Mouse (Mus musculus) spleen, postnatal 14 days (tissue): ENCODE measurements around the gene Tspyl3.
"Not testable (repeated sequence)": the region's sequence is repeated elsewhere in the genome, so short reads cannot be mapped to it uniquely, and the experiment has no call there.

Experiments used
- DNase-seq, 2 experiments: peaks; one replicate each; pipeline ENCODE4 v3.0.0; 2021 to 2022; ENCODE audit warnings: low spot score in 2 of 2

The Tspyl3 gene

DNA sequence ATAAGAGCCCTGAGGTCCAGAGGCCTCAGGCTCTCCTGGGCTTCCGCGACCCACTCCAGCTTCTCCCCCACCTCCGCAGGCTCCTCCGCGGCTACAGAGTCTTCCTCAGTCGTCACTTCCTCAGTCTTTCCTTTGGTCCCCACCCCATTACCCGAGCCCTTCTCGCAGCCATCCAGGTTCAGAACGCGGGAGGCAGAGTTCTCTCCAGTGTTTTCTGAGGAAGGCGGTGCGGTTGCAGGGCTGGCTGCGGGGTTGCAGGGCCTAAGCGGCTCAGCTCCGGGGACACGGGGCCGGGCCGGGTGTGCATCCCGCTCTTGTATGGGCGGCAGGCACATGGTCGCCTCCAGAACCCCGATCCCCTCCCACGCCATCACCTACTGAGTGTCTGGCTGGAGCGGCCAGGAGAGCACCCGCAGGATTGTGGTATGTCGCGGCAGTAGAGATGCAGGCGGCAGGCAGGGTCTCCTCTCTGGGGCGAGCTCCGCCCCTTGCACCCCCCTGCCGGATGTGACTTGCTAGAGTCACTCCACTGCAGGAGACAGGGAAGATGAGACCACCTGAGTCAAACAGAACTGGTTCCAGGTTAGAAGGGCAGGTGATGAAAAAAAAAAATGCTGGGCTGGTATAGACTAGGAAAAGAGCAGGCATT lies at the start of gene Tspyl3:
TSS of gene Tspyl3 (minus strand) at position 496 of the 649 bp plus-strand sequence.
- DNase-seq = peak in 1 of 2 experiments; percentile 34

DNA sequence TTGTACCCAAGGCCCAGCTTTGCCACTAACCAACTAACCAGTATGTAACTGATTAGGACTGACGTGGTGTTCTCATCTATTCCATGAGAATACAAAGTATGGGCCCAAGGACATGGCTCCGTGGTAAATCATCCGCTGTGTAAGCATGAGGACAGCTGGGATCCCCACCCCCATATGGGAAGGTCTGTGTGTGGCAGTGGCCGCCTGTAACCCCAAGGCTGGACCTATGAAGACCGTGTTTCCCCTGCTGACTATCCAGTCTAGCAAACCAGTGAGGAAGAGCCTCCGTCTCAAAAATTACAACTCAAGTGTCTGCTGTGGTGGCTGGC lies 49.6 kb upstream of the Tspyl3 start:
- no peak for DNase-seq

DNA sequence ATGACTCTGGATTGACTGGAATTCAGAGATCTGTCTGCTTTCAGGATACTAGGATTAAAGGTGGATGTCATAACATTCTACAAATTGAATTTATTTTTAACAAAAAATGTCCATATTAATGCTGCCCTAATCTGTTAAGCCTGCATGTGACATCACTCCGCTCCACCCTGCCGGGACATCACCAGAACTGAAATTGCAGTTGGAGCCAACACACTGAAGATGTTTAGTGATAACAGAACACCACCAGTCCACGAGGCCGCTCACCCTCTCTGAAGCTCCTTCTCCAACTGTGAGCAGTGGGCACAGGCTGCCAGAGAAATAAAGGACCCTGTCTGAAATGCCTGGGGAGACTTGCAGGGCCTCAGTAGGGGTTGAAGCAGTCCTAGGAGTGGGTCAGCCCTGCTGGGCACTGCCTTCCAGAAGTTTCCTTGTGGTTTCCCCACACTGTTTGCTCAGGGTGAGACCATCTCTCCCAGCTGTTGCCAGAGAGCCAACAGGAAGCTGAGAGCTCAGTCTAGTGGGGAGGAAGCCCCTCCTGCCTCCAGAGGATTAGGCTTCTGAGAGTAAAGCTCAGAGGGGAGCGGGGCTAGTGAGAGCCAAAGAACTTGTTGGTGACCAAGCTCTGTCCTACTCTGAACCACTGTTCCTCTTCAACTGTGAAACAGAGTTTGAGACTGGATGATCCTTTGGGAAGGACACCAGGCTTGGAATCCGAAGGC lies 49.1 kb upstream of the Tspyl3 start:
- DNase-seq = not testable (repeated sequence)

DNA sequence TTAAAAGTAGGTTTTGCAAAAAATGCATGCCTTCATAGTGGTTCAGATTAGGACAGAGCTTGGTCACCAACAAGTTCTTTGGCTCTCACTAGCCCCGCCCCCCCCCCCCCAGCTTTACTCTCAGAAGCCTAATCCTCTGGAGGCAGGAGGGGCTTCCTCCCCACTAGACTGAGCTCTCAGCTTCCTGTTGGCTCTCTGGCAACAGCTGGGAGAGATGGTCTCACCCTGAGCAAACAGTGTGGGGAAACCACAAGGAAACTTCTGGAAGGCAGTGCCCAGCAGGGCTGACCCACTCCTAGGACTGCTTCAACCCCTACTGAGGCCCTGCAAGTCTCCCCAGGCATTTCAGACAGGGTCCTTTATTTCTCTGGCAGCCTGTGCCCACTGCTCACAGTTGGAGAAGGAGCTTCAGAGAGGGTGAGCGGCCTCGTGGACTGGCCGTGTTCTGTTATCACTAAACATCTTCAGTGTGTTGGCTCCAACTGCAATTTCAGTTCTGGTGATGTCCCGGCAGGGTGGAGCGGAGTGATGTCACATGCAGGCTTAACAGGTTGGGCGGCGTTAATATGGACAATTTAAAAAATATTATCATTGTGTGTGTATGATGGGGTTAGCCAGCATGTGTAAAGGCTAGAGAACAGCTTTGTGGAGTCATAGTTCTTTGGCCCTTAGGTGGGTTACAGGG lies 45.1 kb upstream of the Tspyl3 start:
- DNase-seq = not testable (repeated sequence)

DNA sequence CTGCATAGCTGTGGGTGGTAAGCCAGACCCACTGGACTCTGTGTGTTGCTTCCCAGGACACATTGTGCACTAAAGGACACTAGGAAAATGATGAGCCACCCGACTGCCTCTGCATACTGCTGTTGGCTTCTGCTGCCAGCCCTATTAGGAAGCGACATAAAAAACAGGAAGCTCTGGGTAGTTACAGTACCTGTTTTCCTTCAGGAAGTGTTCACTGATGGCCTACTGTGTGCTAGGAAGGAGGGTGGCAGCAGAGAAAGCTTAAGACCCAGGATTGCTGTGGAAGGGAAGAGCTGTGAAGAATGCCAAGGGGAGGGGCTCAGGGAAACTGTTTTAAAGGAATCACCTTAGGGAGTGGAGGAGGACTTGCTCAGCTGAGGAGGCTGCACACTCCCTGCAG lies 42.1 kb upstream of the Tspyl3 start:
- DNase-seq = no peak

DNA sequence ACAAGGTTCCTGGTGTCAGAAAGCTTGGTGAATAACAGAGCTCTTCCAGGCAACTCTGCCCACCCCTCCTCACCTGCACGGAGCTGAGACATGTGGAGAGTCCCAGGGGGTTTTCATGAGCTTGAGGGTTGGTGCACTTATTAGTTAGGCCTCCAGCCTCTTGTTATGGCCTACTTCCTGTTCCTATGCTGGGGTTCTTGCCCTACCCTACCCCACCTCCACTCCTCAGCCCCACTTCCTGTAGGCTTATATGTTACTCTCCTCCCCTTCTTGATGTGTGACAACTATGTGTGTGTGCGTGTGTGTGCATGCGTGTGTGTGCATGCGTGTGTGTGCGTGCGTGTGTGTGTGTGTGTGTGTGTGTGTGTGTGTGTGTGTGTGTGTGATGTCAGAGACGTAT lies 37.8 kb upstream of the Tspyl3 start:
- peak in 1 of 2 experiments; percentile 18 for DNase-seq

DNA sequence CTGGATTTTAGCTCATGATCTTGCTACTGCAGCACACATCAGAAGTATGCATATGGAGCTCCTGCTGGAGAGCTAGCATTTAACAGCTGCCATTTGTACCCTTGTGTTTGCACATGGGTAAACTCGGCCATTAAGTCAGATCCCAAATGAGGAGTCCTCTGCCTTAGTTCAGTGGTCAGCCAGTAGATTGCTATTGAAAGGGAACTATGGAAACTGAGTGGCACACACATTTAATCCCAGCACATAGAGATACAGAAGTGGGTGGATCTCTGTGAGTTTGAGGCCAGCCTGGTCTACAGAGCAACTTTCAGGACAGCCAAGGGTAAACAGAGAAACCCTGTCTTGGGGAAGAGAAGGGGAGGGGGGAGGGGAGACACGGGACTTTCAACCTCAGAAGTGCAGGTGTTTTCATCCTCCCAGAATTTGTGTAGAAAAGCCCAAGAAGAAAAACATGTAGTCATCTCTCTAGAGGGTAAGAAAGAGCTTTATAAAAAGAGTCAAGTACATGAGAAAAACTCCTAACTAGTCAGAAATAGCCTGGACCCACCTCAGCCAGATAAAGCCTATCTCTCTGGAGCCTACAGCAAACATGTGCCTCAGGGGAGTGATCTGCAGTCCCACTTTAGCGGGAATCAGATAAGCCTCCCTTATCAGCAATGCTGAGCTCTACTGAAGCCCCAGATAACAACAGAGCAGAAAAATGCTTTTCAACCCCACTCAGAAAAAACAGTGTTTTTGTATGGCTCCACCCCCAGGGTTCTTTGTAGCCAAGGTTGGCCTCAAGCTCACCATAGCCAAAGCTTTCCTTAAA lies 34.8 kb upstream of the Tspyl3 start:
- DNase-seq = no peak

DNA sequence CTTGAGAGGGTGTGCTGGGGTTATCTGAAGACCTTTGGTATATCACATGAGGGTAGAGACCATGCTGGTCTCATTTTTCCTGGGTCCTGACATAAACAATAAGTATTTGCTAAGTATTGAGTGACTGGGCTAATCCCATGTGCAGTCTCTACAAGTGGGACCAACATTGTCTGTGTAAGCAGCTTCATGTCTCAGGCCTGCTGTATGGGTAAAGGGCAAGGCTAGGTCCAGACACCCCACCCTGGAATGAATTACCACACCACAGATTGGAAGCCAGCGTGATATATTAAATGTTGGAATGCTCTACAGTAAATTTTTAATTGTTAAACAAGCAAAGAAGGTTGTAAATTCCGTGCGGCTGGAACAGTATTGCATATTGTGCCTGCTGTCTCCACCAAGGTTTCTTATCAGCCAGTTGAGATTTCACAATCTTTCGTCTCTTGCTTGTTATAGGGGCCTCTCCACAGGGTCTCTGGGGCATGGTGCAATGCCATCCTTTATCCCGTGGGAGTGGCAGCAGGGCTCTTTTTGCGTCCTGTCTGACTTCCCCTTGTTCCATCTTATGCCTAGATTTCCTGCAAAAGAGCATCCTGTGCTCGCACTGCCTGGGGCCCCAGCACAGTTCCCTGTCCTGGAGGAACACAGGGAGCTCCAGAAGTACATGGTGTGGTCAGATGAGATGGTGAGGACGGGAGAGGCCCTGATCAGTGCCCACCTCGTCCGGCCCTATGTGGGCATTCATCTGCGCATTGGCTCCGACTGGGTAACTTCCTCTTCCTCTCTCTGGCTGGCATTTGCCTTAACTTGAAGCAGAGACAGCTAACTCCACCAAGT lies 34.0 kb upstream of the Tspyl3 start:
- no peak for DNase-seq

DNA sequence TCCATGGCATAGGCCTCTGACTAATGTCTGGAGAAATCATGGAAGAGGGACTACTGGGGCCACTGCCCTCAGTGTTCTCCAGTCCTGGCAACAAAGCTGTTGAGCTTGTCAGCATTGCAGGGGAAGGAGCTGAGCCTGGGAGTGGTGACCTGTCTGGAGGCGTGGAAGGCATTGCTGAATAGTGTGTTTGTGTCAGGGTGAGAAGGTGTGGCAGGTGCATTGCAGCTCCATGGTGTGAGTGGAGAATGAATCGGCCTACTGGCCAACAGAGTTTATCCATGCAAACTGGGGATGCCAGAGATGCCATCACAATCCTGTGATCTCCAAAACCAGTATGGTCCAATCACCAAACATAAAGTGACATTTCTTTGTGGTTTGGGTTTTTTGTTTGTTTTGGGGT lies 31.4 kb upstream of the Tspyl3 start:
- DNase-seq = no peak

DNA sequence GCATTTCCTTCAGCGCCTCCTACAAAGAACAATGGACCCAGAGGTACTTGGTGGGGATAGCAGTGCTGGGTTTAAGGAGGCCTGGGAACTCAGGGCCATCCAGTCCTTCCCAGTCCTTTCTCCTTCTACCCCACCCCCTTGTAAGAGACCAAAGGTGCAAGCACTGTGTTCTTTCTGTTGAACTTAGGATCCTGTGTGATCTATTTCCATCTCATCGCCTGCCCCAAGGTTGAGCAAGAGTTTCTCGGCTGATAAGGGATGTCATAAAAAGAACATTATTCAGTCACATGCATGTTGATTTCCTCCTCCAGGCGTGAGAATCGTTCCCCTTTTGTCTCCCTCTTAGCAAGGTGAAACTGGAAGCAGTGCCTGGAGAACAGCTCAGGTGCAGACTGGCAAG lies 24.5 kb upstream of the Tspyl3 start:
- DNase-seq = no peak

DNA sequence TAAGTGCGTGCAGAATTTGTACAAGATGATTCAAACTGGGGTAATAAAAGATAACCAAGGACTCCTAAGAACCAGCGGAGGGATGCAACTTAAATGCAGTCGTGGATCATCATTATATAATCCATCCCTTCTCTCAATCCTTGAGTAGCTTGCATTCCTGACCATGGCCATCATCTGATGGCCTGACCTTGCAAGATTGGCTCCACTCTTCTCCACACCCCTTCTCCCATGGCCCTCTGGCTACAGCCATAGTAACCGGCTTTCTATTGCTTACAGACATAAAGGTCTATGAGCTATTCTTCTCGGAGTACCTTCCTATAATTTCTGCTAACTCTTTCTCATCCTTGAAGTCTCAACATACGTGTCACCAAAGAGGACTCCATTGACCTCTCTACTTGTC lies 16.9 kb upstream of the Tspyl3 start:
- DNase-seq = no peak

DNA sequence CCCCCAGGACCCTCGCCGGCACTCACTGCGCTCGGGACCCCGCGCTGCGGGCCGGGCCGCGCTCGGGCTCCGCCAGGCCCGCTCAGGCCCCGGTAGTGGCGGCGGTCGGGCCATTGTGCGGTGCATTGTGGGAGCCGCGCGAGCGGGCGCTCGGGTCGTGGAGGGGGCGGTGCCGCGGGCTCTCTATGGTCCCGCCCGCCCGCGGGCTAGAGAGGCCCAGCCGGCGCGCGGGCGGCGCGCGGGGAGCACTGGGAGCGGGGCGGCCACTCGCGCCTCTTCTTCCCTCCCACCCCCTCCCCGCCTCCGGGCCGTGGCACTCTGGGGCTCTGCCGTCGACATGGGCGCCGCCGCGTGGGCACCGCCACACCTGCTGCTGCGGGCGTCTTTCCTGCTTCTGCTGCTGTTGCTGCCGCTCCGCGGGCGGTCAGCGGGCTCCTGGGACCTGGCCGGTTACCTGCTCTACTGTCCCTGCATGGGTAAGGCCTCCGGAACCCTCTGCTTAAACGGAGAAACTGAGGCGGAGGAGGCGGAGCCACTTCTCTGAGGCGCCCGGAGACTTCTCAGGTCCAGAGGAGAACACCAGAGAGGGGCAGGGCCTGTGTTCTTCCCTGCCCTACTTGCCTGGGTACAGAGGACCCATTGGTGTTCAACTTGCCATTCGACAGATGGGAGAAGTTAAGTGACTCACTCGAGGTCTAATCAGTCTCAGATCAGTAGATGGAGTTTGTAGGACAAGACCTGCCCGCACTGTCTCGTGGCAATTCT lies 16.2 kb upstream of the Tspyl3 start, which contains the start of the genes Plagl2 and Pofut1:
TSS of gene Plagl2 (minus strand) at position 177 of the 765 bp plus-strand sequence.
TSS of gene Pofut1 (plus strand) at position 284 of the 765 bp plus-strand sequence.
- peak; percentile 86 to 88 for DNase-seq

DNA sequence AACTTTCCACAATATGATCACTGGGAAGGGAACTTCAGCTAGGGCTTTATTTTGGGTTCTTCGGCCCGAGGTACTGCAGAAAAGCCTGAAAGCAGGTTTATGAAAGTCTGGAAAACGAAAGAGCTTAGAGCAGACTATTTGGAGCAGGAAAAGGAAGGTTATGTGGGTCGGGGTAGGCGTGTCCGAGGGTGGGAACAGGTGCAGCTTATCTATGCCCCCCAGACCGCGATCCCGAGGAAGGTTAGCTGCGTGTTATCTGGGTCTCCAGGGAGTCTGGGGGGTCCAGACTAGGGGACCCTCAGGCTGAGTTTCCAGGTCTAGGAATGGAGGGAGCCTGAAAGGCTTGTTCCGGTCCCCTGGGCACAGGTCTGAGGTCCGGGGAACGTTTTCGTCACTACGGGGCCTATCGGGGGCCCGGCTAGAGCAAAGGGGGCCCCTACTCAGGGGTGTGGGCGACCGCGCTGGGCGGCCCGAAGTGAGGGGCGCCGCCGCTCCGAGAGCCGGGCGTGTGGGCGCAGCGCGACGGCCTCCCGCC lies 15.5 kb upstream of the Tspyl3 start:
- peak; percentile 51 to 59 for DNase-seq

DNA sequence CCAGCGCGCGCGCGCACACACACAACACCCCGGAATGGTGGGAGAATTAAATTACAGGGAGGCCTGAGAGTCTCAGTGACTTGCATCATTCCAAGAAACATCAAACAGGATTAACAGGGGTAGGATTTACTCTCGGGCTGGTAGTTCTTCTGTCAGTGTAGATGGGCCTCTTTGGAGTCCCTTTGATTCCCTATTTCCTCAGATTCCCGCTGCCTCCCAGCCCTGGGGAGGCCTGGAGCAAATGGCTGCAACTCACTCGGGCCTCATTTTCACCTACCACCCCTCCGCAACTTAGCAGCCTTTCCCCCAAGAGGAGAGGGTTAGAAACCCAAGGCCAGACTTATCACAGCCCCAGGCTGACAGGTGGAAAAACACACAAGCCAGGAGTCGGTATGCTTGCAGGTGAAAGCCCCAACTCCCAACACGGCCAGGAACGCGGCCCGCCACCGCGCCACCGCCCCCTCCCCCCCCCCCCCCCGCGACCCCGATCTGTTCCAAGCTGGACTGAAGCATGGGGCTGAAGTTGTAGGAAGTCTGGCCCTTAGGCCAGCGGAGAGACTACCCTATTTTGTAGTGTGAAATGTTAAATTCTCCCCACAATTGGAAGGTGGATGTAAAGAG lies 14.7 kb upstream of the Tspyl3 start:
- DNase-seq = no peak

DNA sequence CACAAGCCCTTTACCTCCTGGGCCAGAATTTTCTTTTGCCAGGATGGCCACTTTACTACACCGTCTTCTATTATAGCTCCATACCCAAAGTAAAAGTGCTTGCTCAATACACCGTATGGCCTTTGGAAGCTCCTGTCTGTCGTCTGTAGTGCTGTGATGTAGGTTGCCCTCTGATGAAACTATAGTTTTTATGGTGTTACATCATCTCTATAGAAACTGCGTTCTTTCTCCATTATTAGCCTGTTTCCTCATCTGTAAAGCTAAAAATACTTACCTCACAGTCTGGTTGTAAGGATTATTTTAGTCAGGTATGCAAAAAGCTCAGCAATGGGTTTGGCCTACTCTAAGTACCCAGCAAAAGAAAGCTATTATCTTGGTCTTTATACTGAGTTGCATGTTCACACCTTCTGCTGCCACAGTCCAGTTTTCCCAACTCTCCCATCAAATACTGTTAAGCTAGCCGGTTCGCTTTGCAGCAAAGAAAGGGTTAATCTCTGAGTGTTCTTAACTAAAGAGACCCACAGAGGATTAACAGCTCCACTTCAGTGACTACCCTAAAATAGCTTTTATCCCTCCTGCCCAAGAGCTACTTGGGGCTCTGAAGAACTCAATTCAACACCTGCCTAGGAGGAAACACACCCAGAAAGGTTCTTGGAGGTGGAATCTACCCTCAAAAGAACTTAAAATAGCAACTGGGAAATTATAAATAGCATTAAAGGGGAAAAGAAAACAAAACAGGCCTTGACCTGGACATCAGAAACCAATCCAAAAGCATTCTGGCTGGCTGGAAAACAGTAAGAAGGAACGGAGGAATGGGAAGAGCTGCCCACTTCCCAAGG lies 14.0 kb upstream of the Tspyl3 start:
- no peak for DNase-seq

DNA sequence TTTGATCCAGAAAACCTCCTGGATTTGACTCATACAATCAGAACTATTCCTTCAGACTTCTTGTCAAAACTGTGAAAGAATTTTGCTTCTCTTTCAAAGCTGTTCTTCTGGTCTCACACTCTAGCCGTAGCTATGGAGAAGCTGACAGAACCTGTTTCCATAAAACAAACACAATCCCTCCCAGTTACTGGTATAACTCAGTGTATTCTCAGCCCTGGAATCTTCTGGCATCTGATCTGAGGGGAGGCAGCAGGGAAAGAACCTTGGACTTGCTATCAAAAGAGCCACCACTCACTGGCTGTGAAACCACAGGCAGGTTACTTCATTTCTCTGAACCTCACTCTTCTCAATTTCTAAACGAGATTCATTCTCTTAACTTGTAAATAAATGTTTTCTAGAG lies 13.2 kb upstream of the Tspyl3 start:
- no peak for DNase-seq

DNA sequence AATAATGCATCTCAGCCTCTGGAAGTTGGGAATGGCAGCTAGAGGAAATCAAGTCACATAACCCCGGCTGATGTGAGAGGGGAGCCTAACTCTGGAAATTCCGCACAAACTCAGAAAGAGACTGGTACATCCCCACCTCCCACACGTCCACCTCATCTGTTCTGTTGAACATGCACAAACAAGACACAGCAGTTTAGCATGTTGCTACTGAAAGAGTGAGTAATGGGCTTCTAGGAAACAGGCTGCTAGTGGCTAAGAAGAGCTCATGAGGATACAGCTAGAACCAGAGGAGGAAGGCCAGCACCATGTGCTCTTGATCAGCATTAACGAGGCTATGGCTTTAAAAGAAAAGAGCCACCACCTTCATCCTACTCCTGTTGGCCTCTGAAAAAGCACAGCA lies 12.7 kb upstream of the Tspyl3 start:
- no peak for DNase-seq

DNA sequence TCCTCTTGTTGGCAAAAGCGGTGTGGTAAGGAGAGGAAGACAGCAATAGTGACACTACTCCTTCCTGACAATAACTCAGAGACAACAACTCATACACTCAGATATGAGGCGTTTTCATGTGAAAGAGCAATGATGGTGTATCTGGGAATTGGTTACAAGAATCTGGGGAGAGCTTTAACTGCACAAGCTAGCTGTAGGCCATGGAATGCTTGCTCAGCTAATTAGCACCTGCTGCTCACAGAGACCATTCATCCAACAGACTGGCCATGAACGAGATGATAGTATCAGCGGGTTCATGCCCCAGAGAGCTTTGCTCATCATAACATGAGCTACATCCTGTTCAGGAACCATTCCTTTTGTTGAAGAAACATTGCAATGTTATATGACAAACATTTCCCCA lies 12.0 kb upstream of the Tspyl3 start:
- no peak for DNase-seq

DNA sequence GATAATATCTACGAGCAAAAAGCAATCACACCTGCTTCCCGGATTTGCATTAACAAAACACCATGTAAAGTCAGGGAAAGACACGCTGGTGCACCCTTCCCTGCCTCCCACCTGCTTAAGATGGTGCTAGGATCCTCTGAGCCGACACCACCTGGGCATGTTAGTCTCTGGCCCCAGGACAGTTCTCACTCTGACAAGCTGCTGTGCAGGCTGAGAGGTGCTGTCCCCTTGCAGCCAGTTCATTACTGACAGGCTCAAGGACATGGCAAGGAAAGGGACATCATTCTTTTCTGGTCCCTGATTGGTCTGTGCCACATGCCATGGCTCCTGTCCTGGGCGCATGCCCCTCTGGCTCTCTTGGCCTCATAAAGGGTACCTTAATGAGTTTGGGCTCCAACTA lies 3.3 kb upstream of the Tspyl3 start:
- no peak for DNase-seq
